Mouse (Mus musculus): Measurements from ENCODE around the gene Cntnap4. TPM values are rescaled to one million over a fixed set of nuclear protein-coding genes. Genes with fewer than 3 reads are reported as not detected.

The Cntnap4 gene
- total RNA-seq (2012; rRNA removed) (not detected in 2 replicates), total RNA-seq (2014; rRNA removed) (not detected in 2 replicates), polyA plus RNA-seq (2012; ENCODE audit: insufficient read length, low read depth) (not detected in 2 replicates)

DNA sequence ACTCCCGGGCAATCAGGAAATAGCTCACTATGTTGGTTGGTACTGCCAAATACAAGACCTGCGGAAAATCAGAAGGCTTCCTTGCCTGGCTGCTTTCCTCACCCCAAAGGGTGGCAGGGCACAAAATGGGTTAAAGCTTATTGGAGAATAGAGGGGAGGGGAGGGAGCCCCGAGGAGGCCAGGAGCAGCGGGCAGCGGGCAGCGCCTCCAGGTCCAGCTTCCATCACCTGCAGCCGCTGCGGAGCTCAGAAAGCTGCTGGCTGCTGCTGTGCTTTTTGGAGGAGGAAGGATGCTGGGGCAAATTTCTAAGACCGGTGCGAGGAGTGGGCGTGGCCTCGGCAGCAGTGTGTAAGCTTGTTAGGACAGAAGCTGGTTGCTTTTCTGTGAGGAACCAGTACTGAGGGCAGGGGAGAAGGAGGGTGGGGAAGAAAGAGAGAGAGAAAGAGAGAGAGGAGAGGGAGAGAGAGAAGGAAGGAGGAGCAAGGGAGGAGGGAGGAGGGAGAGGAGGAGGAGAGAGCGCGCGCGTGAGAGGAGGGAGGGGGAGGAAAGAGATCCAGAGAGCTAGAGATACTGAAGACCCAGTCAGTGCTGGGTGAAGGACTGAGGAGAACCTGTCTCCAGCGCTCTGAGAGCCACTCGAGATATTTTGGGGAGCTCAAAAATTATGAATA lies at the start of gene Cntnap4:
Cntnap4 (plus strand) TSS at position 573 of the 671 bp plus-strand sequence.
- no peaks in the 10 kb centered on the region for H3K79me2 ChIP-seq (replicated peaks; ENCODE audit: control insufficient read depth, extremely low read depth, insufficient read depth, poor library complexity, severe bottlenecking)
- no peaks in the 10 kb centered on the region for H3K36me3 ChIP-seq (replicated peaks in 1 of 2; ENCODE audit: control insufficient read depth in 1 of 2, insufficient read depth in 1 of 2, low read length in 1 of 2)
- dilution Hi-C loops (cut with MboI; ENCODE audit: extremely low pct_ligation_motif_present, extremely low pct_unique_long_range_greater_than_20kb, low sequenced_read_pairs), result no loop called here
- no peak for DNase-seq (ENCODE audit: extremely low read depth)
- H3K4me1 ChIP-seq (ENCODE audit: control insufficient read depth in 1 of 2, insufficient read depth in 2 of 2), result no peaks in the 10 kb centered on the region
- in situ Hi-C loops (cut with MboI; ENCODE audit: low pct_ligation_motif_present, low pct_unique_long_range_greater_than_20kb, low sequenced_read_pairs), result no loop called here
- TF ChIP-seq MAX (IDR thresholded peaks at IDR 0.05; ENCODE audit: low read length) (no peak), SIN3A (IDR thresholded peaks at IDR 0.05; ENCODE audit: low read length) (no peak), JUND (conservative IDR thresholded peaks at IDR 0.05; ENCODE audit: low read depth, low read length) (no peak)
- H3K27me3 ChIP-seq (replicated peaks), result no peaks in the 10 kb centered on the region
- no peak within 1 kb of the TSS for H3K9ac ChIP-seq (ENCODE audit: insufficient read depth, low read depth)
- no peak within 1 kb of the TSS for H3K4me3 ChIP-seq (replicated peaks in 1 of 3; ENCODE audit: low read depth in 2 of 3, low read length in 2 of 3, poor library complexity in 1 of 3)
- no peak within 1 kb of the TSS for H3K4me2 ChIP-seq (ENCODE audit: insufficient read depth, low read depth, poor library complexity, severe bottlenecking)
- no peak within 1 kb of the TSS for H3K27ac ChIP-seq (ENCODE audit: insufficient read depth, low read depth)
- H3K9me3 ChIP-seq (replicated peaks; ENCODE audit: low read length), result peaks cover 58% of the 10 kb centered on the region

DNA sequence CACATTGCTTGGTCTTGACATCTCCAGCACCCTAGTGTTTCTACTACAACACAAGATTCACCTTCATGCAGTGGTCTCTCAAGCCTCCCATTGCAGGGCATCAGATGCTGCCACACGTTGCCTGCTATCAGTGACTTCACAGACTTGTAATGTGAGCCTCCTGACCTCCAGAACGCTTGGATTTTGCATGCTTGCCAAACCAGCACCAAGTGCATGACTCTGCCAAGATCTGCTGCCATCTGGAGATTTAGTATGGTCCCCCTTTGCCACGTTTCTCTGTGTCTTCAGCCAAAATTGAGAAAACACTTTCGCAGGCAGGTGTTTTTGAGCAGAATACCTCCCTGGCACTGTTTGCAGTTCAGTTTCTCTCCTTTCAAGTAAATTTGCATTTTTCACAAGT lies 12.5 kb upstream of the Cntnap4 start:
- no peak overlapping the region for H3K27ac ChIP-seq (ENCODE audit: insufficient read depth, low read depth)
- H3K9me3 ChIP-seq (replicated peaks; ENCODE audit: low read length), result peaks cover 67% of the 10 kb centered on the region
- in situ Hi-C loops (cut with MboI; ENCODE audit: low pct_ligation_motif_present, low pct_unique_long_range_greater_than_20kb, low sequenced_read_pairs), result no loop called here
- H3K4me1 ChIP-seq (ENCODE audit: control insufficient read depth in 1 of 2, insufficient read depth in 2 of 2), result no peaks in the 10 kb centered on the region
- TF ChIP-seq POLR2AphosphoS2 (IDR thresholded peaks at IDR 0.05; ENCODE audit: low read depth, low read length) (no peak), TCF12 (IDR thresholded peaks at IDR 0.05; ENCODE audit: low read depth, low read length) (no peak), SIN3A (IDR thresholded peaks at IDR 0.05; ENCODE audit: low read length) (no peak), CHD1 (IDR thresholded peaks at IDR 0.05; ENCODE audit: low read depth, low read length) (no peak), RCOR1 (conservative IDR thresholded peaks at IDR 0.05; ENCODE audit: low read depth, low read length) (no peak), MYC (IDR thresholded peaks at IDR 0.05; ENCODE audit: low read depth, low read length) (no peak), NELFE (IDR thresholded peaks at IDR 0.05; ENCODE audit: low read depth, low read length) (no peak), ZMIZ1 (IDR thresholded peaks at IDR 0.05; ENCODE audit: low read depth, low read length) (no peak)
- no peak for DNase-seq (ENCODE audit: extremely low read depth)
- H3K4me2 ChIP-seq (ENCODE audit: insufficient read depth, low read depth, poor library complexity, severe bottlenecking), result no peak overlapping the region
- no peaks in the 10 kb centered on the region for H3K79me2 ChIP-seq (replicated peaks; ENCODE audit: control insufficient read depth, extremely low read depth, insufficient read depth, poor library complexity, severe bottlenecking)
- H3K4me3 ChIP-seq (replicated peaks in 1 of 3; ENCODE audit: low read depth in 2 of 3, low read length in 2 of 3, poor library complexity in 1 of 3), result no peak overlapping the region
- no peak overlapping the region for H3K9ac ChIP-seq (ENCODE audit: insufficient read depth, low read depth)
- dilution Hi-C loops (cut with MboI; ENCODE audit: extremely low pct_ligation_motif_present, extremely low pct_unique_long_range_greater_than_20kb, low sequenced_read_pairs), result no loop called here
- H3K27me3 ChIP-seq (replicated peaks), result no peaks in the 10 kb centered on the region
- no peaks in the 10 kb centered on the region for H3K36me3 ChIP-seq (replicated peaks in 1 of 2; ENCODE audit: control insufficient read depth in 1 of 2, insufficient read depth in 1 of 2, low read length in 1 of 2)

DNA sequence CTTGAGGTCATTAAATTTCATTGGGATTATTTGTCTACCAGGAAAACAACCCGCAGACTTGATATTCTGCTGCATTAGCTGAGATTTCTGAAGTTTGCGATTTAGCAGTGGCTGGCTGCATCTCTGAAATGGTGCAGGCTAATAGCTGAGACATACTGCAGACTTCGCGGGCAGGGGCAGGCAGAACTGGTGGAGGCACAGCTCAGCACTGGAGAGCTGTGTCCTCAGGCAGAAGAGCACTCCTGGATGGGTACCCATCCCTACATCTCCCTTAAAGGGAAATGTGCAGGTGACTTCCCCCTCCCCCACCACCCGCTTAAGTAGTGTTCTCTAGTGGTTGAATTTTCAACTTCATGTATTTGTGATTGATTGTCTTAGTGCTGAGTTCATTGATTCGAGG lies 698 bp downstream of the Cntnap4 start:
- Histone ChIP-seq H3K4me3 (replicated peaks in 1 of 3; ENCODE audit: low read depth in 2 of 3, low read length in 2 of 3, poor library complexity in 1 of 3) (no peak overlapping the region), H3K36me3 (replicated peaks in 1 of 2; ENCODE audit: control insufficient read depth in 1 of 2, insufficient read depth in 1 of 2, low read length in 1 of 2) (no peaks in the 10 kb centered on the region), H3K79me2 (replicated peaks; ENCODE audit: control insufficient read depth, extremely low read depth, insufficient read depth, poor library complexity, severe bottlenecking) (no peaks in the 10 kb centered on the region), H3K9ac (ENCODE audit: insufficient read depth, low read depth) (no peak overlapping the region), H3K27me3 (replicated peaks) (no peaks in the 10 kb centered on the region), H3K4me1 (ENCODE audit: control insufficient read depth in 1 of 2, insufficient read depth in 2 of 2) (no peaks in the 10 kb centered on the region), H3K4me2 (ENCODE audit: insufficient read depth, low read depth, poor library complexity, severe bottlenecking) (no peak overlapping the region), H3K9me3 (replicated peaks; ENCODE audit: low read length) (peaks cover 53% of the 10 kb centered on the region), H3K27ac (ENCODE audit: insufficient read depth, low read depth) (no peak overlapping the region)
- in situ Hi-C loops (cut with MboI; ENCODE audit: low pct_ligation_motif_present, low pct_unique_long_range_greater_than_20kb, low sequenced_read_pairs) (no loop called here), dilution Hi-C loops (cut with MboI; ENCODE audit: extremely low pct_ligation_motif_present, extremely low pct_unique_long_range_greater_than_20kb, low sequenced_read_pairs) (no loop called here)
- DNase-seq (ENCODE audit: extremely low read depth), result no peak
- no peak for TF ChIP-seq MXI1 (IDR thresholded peaks at IDR 0.05; ENCODE audit: low read depth, low read length)
- TF ChIP-seq USF2 (conservative IDR thresholded peaks at IDR 0.05; ENCODE audit: low read depth, low read length), result no peak
- no peak for TF ChIP-seq ELF1 (IDR thresholded peaks at IDR 0.05; ENCODE audit: low read depth, low read length)
- TF ChIP-seq TBP (conservative IDR thresholded peaks at IDR 0.05; ENCODE audit: low read depth, low read length), result no peak
